Mouse (Mus musculus): ENCODE data around the gene Smarcd1.

- TF ChIP-seq GATA1 (IDR thresholded peaks at IDR 0.05; ENCODE audit: borderline replicate concordance, low read length) (no peak), CTCF (IDR thresholded peaks at IDR 0.05; ENCODE audit: low read depth, low read length) (no peak), TAL1 (conservative IDR thresholded peaks at IDR 0.05; ENCODE audit: low read depth, low read length) (no peak), GATA2 (IDR thresholded peaks at IDR 0.05; ENCODE audit: borderline replicate concordance, low read depth, low read length) (no peak), POLR2AphosphoS5 (IDR thresholded peaks at IDR 0.05; ENCODE audit: insufficient replicate concordance, low read depth, low read length) (no peak)
These were observed 25.6 kb downstream of the Smarcd1 start for GRCm38 (mm10) chr15:99727525-99727924.
